Mouse (Mus musculus): Measurements from ENCODE around the gene Syncrip. TPM values are rescaled to one million over a fixed set of nuclear protein-coding genes. Genes with fewer than 3 reads are reported as not detected.

Gene Syncrip
- total RNA-seq (2023): 99.0 TPM

GRCm38 (mm10) chr9:88482230-88482828 lies at the start of gene Syncrip:
TSS of gene Syncrip (minus strand) at chr9:88482574.

DNA sequence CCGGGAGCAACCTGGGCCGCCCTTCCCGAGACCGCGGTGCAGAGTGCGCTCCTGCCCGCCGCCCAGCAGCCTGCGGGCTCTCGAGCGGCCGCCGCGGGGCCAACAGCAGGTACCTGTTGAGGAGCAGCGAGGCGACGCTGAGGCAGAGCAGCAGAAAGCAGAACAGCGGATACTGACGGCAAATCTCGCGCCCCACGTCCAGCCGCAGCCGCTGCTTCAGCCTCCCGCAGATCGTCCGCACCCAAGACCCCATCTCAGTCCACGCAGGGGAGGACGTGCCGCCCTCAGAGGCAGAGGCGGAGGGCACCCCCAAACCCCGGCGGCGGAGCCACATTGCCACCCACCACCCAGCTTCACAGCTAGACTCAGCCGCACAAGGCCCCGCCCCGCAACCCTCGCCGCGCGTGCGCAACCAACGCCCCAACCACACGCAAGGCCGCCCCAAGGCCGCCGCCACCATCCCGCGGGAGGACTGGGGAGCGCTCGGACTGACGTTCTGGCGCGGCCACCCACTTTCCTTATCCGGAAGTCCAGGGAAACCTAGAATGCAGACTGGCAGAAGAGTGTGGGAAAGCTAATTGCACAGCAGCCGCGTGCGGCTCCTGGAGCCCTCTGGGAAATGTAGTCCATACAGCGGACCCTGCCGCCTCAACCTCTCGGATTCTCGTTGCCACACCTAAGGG lies 43.7 kb downstream of the Syncrip start, which contains the start of gene Snx14:
Gene Snx14 (minus strand): TSS at position 404 of the 683 bp plus-strand sequence.

Other genes with a start within 250 kb of the Syncrip start
- gene Nt5e, start 155.4 kb downstream of the Syncrip start, total RNA-seq (2023): 46.6 TPM
- 27.4 TPM for gene Snx14, start 43.6 kb downstream of the Syncrip start, total RNA-seq (2023)
- 4.4 TPM for gene Gm20537, start 26.0 kb downstream of the Syncrip start, total RNA-seq (2023)
- gene Zfp949, start 65.4 kb upstream of the Syncrip start, total RNA-seq (2023): 14.0 TPM
- not detected for gene Trim43a, start 98.3 kb upstream of the Syncrip start, total RNA-seq (2023)
- gene Mthfsl, start 237.7 kb upstream of the Syncrip start, total RNA-seq (2023): 35.0 TPM
- 15.5 TPM for gene Bcl2a1d, start 249.3 kb upstream of the Syncrip start, total RNA-seq (2023)